Mouse (Mus musculus) liver, postnatal 0 days (tissue): ENCODE measurements around the gene Fbxl13.

Experiments
- CTCF ChIP-seq: sonication (generic); IDR thresholded peaks from 2 replicates; pipeline ENCODE4 v1.5.1; 2016; ENCODE audit warnings: antibody characterized with exemption, low read depth
- EP300 ChIP-seq: IDR thresholded peaks from 2 replicates; pipeline ENCODE4 v1.6.1; 2016; ENCODE audit warnings: antibody characterized with exemption, low read depth, mild to moderate bottlenecking

DNA sequence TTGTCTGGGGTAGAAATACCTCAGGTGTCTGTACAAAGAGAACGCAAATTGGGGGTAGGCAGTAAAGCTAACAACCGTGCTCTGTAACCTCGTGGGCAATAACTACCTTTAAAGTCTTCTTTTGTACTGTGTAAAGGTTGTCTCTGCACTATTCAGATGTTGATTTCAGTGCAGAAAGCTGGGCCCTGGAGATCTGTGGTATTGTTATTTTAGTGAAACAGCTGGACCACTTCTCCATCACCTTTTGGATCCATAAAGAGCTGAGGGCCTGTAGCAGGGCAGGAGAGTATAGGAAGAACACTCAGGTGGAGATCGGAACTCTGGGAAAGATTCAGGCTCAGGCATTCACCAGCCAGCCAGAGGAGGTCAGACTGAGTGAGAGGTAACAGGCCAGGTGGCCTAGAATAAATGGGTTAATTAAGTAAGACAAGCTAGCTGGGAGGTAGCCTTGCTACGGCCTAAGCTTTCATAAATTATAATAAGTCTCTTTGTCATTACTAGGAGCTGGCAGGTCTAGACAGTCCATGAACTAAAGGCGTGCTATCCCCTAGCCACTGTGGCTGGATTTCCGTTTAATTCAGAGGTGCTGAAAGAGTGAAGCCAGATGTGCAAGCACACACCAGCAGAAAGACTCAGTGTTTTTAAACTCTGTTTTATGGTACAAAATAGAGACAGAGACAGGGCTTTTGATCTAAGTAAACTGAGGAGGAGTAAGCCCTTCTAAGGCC is 6.6 kb upstream of the Fbxl13 start:
- TF ChIP-seq CTCF (no peak), EP300 (no peak)
